Mouse (Mus musculus) MEL (cell line): ENCODE data around the gene Pcnx2. TPM values are rescaled to one million over a fixed set of nuclear protein-coding genes. Genes with fewer than 3 reads are reported as not detected.

Experiments used
- DNase-seq: peaks from one replicate; pipeline ENCODE4 v3.0.0; 2011; ENCODE audit warnings: low read depth, low spot score
- H3K27ac ChIP-seq: 2 replicates; pipeline ENCODE4 v1.5.1; 2012; ENCODE audit warnings: low read depth, mild to moderate bottlenecking, control low read depth, low read length, moderate library complexity; ENCODE audit not compliant: control insufficient read depth
- H3K27me3 ChIP-seq, 2 experiments: fragments of 150-350 bp in 1 of 2; sonication (generic) in 1 of 2; 2 replicates each; pipeline ENCODE4 v1.6.1; 2012; ENCODE audit warnings: low read length in 2 of 2, mild to moderate bottlenecking in 2 of 2, improper control_type of control experiment in 1 of 2, moderate library complexity in 1 of 2; ENCODE audit not compliant: insufficient read depth in 2 of 2, control insufficient read depth in 1 of 2
- H3K36me3 ChIP-seq, 2 experiments: 2 replicates each; pipeline ENCODE4 v1.6.1; 2012 to 2014; ENCODE audit warnings: low read length in 2 of 2, improper control_type of control experiment in 1 of 2, inconsistent platforms in 1 of 2, mild to moderate bottlenecking in 1 of 2; ENCODE audit not compliant: insufficient read depth in 2 of 2, control insufficient read depth in 1 of 2
- H3K4me1 ChIP-seq, 2 experiments: fragments of 150-350 bp in 1 of 2; sonication (generic) in 1 of 2; 2 replicates each; pipeline ENCODE4 v1.6.1; 2012; ENCODE audit warnings: low read length in 2 of 2, improper control_type of control experiment in 1 of 2, mild to moderate bottlenecking in 1 of 2; ENCODE audit not compliant: insufficient read depth in 2 of 2, control insufficient read depth in 1 of 2
- H3K4me3 ChIP-seq, 2 experiments: fragments of 150-350 bp in 1 of 2; sonication (generic) in 1 of 2; 2 replicates each; pipeline ENCODE4 v1.5.1; 2012; ENCODE audit warnings: low read depth in 2 of 2, low read length in 2 of 2, mild to moderate bottlenecking in 2 of 2, moderate library complexity in 2 of 2, control low read depth in 1 of 2, improper control_type of control experiment in 1 of 2; ENCODE audit not compliant: control insufficient read depth in 1 of 2, insufficient read depth in 1 of 2
- H3K79me2 ChIP-seq: 2 replicates; pipeline ENCODE4 v1.6.1; 2012; ENCODE audit warnings: mild to moderate bottlenecking, low read length, moderate library complexity; ENCODE audit not compliant: control insufficient read depth, poor library complexity, insufficient read depth
- H3K9ac ChIP-seq: 2 replicates; pipeline ENCODE4 v1.6.1; 2012; ENCODE audit warnings: low read depth, mild to moderate bottlenecking, control low read depth, low read length, moderate library complexity; ENCODE audit not compliant: control insufficient read depth, poor library complexity, severe bottlenecking
- H3K9me3 ChIP-seq: fragments of 150-350 bp; sonication (generic); replicated peaks from 2 replicates; pipeline ENCODE4 v1.6.1; 2012; ENCODE audit warnings: mild to moderate bottlenecking, low read length, improper control_type of control experiment, moderate library complexity; ENCODE audit not compliant: insufficient read depth
- BHLHE40 ChIP-seq: IDR thresholded peaks from 2 replicates; pipeline ENCODE4 v1.6.1; 2012; ENCODE audit warnings: low read depth, mild to moderate bottlenecking, inconsistent platforms, low read length, improper control_type of control experiment, borderline replicate concordance
- CHD1 ChIP-seq: IDR thresholded peaks from 2 replicates; pipeline ENCODE4 v1.6.1; 2012; ENCODE audit warnings: low read depth, mild to moderate bottlenecking, inconsistent platforms, low read length, improper control_type of control experiment
- CHD2 ChIP-seq: IDR thresholded peaks from 2 replicates; pipeline ENCODE4 v1.6.1; 2011; ENCODE audit warnings: low read length, improper control_type of control experiment
- ELF1 ChIP-seq: IDR thresholded peaks from 2 replicates; pipeline ENCODE4 v1.6.1; 2014; ENCODE audit warnings: low read depth, mild to moderate bottlenecking, inconsistent platforms, low read length, improper control_type of control experiment, moderate library complexity
- GABPA ChIP-seq: IDR thresholded peaks from 2 replicates; pipeline ENCODE4 v1.6.1; 2012; ENCODE audit warnings: low read depth, mild to moderate bottlenecking, inconsistent platforms, low read length, improper control_type of control experiment, moderate library complexity
- HCFC1 ChIP-seq: IDR thresholded peaks from 2 replicates; pipeline ENCODE4 v1.6.1; 2012; ENCODE audit warnings: low read depth, mild to moderate bottlenecking, inconsistent platforms, low read length, improper control_type of control experiment, moderate library complexity
- JUND ChIP-seq: IDR thresholded peaks from 2 replicates; pipeline ENCODE4 v1.6.1; 2011; ENCODE audit warnings: low read depth, mild to moderate bottlenecking, improper control_type of control experiment, low read length
- MAX ChIP-seq: IDR thresholded peaks from 2 replicates; pipeline ENCODE4 v1.6.1; 2011; ENCODE audit warnings: low read length, improper control_type of control experiment
- MAZ ChIP-seq: IDR thresholded peaks from 2 replicates; pipeline ENCODE4 v1.6.1; 2012; ENCODE audit warnings: low read depth, mild to moderate bottlenecking, inconsistent platforms, low read length, improper control_type of control experiment
- MEF2A ChIP-seq: IDR thresholded peaks from 2 replicates; pipeline ENCODE4 v1.6.1; 2014; ENCODE audit warnings: low read depth, mild to moderate bottlenecking, inconsistent platforms, low read length, improper control_type of control experiment; ENCODE audit not compliant: poor library complexity, insufficient replicate concordance, severe bottlenecking; ENCODE audit errors: extremely low read depth
- MXI1 ChIP-seq: IDR thresholded peaks from 2 replicates; pipeline ENCODE4 v1.6.1; 2011; ENCODE audit warnings: mild to moderate bottlenecking, low read depth, low read length, improper control_type of control experiment
- MYC ChIP-seq: IDR thresholded peaks from 2 replicates; pipeline ENCODE4 v1.6.1; 2011; ENCODE audit warnings: low read depth, mild to moderate bottlenecking, low read length, improper control_type of control experiment, moderate library complexity
- NELFE ChIP-seq: IDR thresholded peaks from 2 replicates; pipeline ENCODE4 v1.6.1; 2011; ENCODE audit warnings: low read depth, low read length, improper control_type of control experiment
- POLR2AphosphoS2 ChIP-seq: IDR thresholded peaks from 2 replicates; pipeline ENCODE4 v1.6.1; 2011; ENCODE audit warnings: low read length, improper control_type of control experiment
- POLR2AphosphoS5 ChIP-seq: IDR thresholded peaks from 2 replicates; pipeline ENCODE4 v1.6.1; 2012; ENCODE audit warnings: low read depth, borderline replicate concordance, mild to moderate bottlenecking, inconsistent platforms, low read length, moderate library complexity, mixed read lengths
- RAD21 ChIP-seq: IDR thresholded peaks from 2 replicates; pipeline ENCODE4 v1.6.1; 2011; ENCODE audit warnings: mild to moderate bottlenecking, low read depth, low read length, improper control_type of control experiment
- RCOR1 ChIP-seq: IDR thresholded peaks from 2 replicates; pipeline ENCODE4 v1.6.1; 2012; ENCODE audit warnings: low read depth, mild to moderate bottlenecking, inconsistent platforms, low read length, improper control_type of control experiment
- SMC3 ChIP-seq: IDR thresholded peaks from 2 replicates; pipeline ENCODE4 v1.6.1; 2011; ENCODE audit warnings: low read depth, low read length, improper control_type of control experiment
- TCF12 ChIP-seq: IDR thresholded peaks from 2 replicates; pipeline ENCODE4 v1.6.1; 2014; ENCODE audit warnings: low read depth, mild to moderate bottlenecking, inconsistent platforms, low read length, improper control_type of control experiment, moderate library complexity
- USF1 ChIP-seq: IDR thresholded peaks from 2 replicates; pipeline ENCODE4 v1.6.1; 2014; ENCODE audit warnings: low read depth, mild to moderate bottlenecking, inconsistent platforms, low read length, improper control_type of control experiment, moderate library complexity
- ZC3H11A ChIP-seq: IDR thresholded peaks from 2 replicates; pipeline ENCODE4 v1.6.1; 2012; ENCODE audit warnings: low read depth, mild to moderate bottlenecking, inconsistent platforms, low read length, improper control_type of control experiment
- ZKSCAN1 ChIP-seq: IDR thresholded peaks from 2 replicates; pipeline ENCODE4 v1.6.1; 2012; ENCODE audit warnings: low read depth, mild to moderate bottlenecking, inconsistent platforms, low read length, improper control_type of control experiment, moderate library complexity
- ZMIZ1 ChIP-seq: IDR thresholded peaks from 2 replicates; pipeline ENCODE4 v1.6.1; 2012; ENCODE audit warnings: low read depth, mild to moderate bottlenecking, inconsistent platforms, low read length, improper control_type of control experiment, moderate library complexity
- polyA plus RNA-seq, 2 experiments: library from polyadenylated mRNA; stranded (reverse) in 1 of 2; unstranded in 1 of 2; fragments of >175 nt in 1 of 2; fragments of >200 nt in 1 of 2; gene quantifications; 2 replicates each; pipeline versions ENCODE4 v1.2.1 to v1.2.4; 2012; ENCODE audit warnings: low replicate concordance in 2 of 2, low read depth in 1 of 2; ENCODE audit not compliant: insufficient read length in 2 of 2, insufficient read depth in 1 of 2, missing spikeins in 1 of 2
- total RNA-seq: library from RNA; depleted of rRNA; stranded (reverse); fragments of 300-350 nt; gene quantifications from 2 replicates; pipeline ENCODE4 v1.2.3, GENCODE M21; 2012

Gene Pcnx2
- total and polyA plus RNA-seq, 3 experiments: 0.04 TPM; not detected in 2

- Histone ChIP-seq H3K27me3 (no peaks in the 10 kb centered on the region), H3K79me2 (no peaks in the 10 kb centered on the region), H3K4me3 (no peak overlapping the region), H3K9me3 (no peaks in the 10 kb centered on the region), H3K27ac (no peak overlapping the region), H3K9ac (no peak overlapping the region), H3K4me1 (no peaks in the 10 kb centered on the region), H3K36me3 (no peaks in the 10 kb centered on the region)
- DNase-seq: no peak
- TF ChIP-seq ZMIZ1 (no peak), JUND (no peak), ELF1 (no peak), BHLHE40 (no peak), SMC3 (no peak), GABPA (no peak), POLR2AphosphoS2 (no peak), NELFE (no peak), RAD21 (no peak), CHD2 (no peak), USF1 (no peak), POLR2AphosphoS5 (no peak), TCF12 (no peak), MAX (no peak), MAZ (no peak), MYC (no peak), RCOR1 (no peak), CHD1 (no peak)
These were observed 18.9 kb upstream of the Pcnx2 start for GRCm38 (mm10) chr8:125917013-125917412.

GRCm38 (mm10) chr8:125914386-125914785 is 16.3 kb upstream of the Pcnx2 start:
- no peaks in the 10 kb centered on the region for H3K9me3 ChIP-seq
- no peaks in the 10 kb centered on the region for H3K27me3 ChIP-seq
- H3K79me2 ChIP-seq: no peaks in the 10 kb centered on the region
- H3K9ac ChIP-seq: no peak overlapping the region
- no peaks in the 10 kb centered on the region for H3K4me1 ChIP-seq
- no peak overlapping the region for H3K4me3 ChIP-seq
- no peaks in the 10 kb centered on the region for H3K36me3 ChIP-seq
- TF ChIP-seq TCF12 (no peak), HCFC1 (no peak), ZC3H11A (no peak), CHD1 (no peak), MAX (no peak), ZKSCAN1 (no peak), MXI1 (no peak), MEF2A (no peak), JUND (no peak)
- H3K27ac ChIP-seq: no peak overlapping the region
- no peak for DNase-seq
